Mouse (Mus musculus) naive thymus-derived CD4-positive, alpha-beta T cell, adult 2 months (primary cell): ENCODE measurements around the gene Capn11.
"Not testable (repeated sequence)": the region's sequence is repeated elsewhere in the genome, so short reads cannot be mapped to it uniquely, and the experiment has no call there.

Source experiments
- DNase-seq: peaks from one replicate; pipeline ENCODE4 v3.0.0-alpha.2; 2011; ENCODE audit warnings: low read depth

The Capn11 gene

DNA sequence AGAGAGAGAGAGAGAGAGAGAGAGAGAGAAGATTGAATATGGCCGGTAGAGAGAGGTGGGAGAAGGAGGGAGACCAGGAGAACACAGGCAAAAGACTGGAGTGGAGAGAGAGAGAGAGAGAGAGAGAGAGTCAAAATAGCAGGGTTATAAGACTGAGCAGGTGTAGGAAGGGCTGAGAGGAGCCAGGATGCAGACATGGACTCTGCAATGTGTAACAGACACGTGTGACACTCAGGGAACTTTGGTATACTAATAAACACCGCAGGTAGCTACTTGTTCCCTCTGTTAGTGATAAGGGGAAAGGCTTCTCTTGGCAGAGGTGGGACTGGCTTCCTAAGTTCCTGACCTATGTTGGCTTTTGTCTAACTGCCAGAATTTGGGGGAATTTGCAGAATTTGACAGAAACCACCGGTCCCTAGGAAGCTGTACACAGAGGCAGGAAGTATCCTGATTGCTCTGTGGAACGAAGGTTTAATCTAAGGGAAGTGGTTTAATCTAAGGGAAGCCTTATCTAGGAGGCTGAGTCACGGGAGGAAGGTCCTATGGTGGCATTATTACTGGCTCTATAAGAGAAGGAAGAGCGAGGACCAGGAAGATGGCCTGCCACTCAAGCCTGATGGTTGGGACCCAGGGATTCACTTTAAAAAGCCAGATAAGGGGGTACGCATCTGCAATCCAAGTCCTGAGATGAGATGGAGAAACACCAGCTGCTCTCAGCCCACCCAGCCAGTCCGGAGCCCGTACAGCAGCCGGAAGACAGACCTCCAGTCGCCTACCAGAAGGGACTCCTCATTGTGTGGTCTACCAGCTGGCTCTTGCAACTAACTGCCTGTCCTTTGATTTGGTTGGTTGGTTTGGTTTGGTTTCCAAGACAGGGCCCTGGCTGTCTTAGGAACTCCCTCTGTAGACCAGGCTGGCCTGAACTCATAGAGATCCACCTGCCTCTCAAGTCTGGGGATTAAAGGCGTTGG lies 30.0 kb downstream of the Capn11 start:
- DNase-seq, result no peak

DNA sequence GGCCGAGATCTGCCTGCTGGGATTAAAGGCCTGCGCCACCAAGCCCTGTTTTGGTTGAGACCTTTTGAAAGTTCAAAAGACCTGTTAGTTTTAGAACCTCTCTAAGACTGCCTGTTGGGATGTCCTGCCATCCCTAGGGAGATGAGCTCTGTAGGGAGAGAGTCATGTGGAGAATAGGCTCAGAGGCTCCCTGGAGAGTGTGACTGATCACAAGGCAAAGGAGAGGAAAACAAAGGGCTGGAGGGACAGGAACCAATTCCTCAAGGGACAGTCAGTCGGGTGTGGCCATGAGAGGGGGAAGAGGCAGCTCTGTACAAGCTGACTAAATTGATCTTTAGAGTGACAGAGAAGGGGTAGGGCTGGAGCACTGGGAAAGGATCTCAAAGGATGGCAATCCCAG lies 31.0 kb downstream of the Capn11 start:
- DNase-seq, result no peak

DNA sequence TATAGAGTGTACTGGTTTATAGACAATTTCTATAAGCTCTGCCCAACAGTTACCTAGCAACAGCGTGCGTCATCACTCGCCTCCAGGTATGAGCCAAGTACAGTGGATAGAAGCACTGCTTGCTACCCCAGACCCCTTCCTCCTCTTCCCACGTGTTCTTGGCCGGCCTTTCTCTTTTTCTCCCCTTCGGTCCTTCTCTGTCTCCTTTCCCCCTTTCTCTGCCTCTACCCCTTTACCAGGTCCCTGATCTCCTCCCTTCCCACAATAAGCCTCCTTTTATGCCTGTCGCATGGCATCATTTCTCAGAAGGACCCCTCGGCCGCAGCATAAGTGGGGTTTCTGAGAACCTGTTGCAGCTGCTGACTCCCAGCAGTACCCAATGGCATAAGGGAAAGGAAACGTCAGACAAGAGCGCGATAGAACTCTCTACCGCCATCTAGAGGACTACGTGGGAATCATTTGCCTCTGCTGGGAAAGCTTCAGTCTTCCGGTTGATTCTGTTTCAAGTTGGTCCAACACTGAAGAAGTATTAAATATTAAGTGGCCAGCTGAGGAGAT lies 32.5 kb downstream of the Capn11 start:
- peak; percentile 93 for DNase-seq

DNA sequence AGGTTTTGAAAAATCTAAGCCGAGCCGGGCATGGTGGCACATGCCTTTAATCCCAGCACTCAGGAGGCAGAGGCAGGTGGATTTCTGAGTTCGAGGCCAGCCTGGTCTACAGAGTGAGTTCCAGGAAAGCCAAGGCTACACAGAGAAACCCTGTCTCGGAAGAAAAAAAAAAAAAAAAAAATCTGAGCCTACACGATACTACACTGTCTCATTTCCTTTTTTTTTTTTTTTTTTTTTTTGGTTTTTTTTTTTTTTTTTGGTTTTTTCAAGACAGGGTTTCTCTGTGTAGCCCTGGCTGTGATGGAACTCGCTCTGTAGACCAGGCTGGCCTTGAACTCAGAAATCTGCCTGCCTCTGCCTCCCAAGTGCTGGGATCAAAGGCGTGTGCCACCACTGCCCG lies 35.7 kb downstream of the Capn11 start:
- DNase-seq, result not testable (repeated sequence)

DNA sequence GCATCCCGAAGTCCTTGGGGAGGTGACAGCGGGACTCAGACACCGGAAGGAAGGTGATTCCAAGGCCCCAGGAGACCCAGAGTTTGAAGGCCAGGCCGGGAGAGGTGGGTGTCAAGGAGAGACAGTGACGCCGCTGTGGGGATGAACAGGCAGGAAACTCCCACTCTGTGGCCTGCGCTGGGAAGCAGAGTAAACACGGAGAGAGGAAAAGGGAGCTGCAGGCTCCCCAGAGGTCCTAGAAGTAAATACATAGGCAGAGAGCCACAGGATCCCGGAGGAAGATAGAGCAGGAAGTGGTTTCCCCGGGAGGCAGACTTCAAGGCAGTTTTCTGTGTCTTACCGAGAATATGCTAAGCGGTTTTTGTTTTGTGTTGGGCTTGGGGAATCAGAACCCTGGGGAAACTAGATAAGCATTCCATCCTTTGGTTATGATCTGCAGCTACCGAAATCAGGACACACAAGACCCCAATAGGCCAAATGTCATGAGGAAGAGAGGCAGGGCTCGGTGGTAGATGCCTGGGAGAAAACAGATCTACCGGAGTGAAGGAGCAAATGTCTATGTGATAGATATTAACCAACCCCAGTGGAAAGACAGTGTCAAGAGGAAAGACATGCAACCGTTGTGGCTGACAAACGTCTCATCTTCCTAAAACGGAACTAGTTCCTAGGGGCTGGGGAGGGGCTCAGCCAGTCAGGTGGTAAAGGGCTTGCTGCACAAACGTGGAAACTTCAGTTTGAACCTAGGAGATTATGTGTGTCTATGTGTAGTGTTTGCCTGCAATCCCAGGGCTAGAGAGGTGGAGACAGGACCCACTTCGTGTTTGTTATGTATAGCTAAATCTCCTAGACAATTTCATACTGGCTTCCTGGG lies 39.5 kb downstream of the Capn11 start:
- peak; percentile 57 for DNase-seq

DNA sequence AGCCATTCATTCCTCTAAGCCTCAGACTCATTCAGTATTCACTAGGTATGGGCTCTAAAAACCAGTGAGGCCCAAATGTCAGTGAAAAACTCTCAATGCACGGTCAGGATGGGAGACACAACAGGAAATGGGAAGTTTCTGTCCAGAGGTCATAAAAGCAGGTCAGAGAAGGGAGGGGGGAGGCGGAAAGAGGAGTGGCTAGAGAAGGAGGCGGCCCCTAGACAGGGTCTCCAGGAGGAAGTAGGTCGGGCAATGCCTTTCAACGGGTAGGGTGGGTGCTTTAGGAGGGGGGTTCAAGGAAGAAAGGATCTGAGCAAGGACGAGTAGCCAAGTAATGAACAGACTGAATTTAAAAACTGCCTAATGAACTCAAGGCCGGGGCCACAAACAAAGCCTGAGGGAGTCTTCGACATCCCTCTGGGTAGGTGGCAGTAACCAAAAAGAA lies 40.2 kb downstream of the Capn11 start:
- DNase-seq, result no peak

DNA sequence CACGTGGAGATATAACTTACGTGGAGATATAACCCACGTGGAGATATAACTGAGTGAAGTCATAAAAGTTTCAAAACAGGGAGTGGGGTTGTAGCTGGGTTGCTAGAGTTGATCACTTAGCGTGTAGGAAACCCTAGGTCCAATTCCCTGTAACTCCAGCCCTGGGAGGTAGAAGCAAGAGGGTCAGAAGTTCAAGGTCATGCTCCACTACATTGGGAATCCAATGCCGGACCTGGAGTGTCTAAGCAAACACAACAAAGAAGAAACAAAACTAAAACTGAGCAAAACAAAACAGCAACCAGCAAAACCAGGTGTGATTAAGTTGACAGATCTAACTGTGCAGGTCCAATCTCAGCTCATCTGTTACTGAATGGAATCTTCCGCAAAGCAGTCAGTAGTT lies 41.5 kb downstream of the Capn11 start:
- no peak for DNase-seq

DNA sequence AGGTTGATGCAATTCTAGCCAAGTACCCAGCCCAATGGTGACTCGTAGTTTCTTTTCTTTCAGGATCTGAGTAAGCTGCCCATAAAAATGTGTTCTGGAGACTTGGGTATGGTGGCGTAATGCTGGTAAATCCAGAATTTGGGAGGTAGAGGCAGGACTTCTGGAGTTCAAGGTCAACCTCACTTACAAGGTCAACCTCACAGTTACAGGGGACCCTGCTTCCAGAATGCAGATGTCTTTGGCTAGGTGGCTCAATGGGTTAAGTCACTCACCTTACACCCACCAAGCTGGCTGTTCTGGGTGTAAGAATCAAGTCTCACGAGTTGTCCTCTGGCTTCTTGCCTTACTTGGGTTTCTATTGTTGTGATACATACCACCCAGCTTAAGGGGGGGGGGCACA lies 42.4 kb downstream of the Capn11 start:
- DNase-seq, result no peak

DNA sequence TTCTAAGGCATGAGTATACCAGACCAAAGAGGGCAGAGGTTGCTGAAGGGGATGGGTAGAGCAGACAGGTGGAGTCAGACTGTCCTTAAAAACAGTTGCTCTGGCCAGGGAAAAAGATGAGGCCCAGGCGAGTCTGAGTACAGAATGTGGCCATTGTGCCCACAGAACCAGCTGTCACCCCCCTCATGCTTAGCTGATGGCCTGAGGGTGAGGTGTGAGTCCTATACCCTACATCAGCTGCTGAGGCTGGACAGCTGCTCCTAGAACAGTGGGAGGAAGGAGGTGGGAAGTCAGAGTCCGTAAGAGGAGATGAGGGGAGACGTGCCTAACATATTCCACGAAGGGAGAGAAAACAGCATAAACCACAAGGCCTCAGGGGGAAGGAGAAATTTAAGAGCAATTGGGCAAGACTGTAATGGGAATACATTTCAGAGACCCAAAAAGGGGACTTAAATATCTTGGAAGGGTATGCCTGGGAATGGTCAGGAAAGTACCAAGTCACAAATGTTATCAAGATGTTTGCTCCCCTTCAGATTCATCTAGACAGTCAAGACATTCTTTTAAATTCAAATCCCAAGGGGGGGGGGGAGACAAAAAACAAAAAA lies 43.0 kb downstream of the Capn11 start:
- no peak for DNase-seq

DNA sequence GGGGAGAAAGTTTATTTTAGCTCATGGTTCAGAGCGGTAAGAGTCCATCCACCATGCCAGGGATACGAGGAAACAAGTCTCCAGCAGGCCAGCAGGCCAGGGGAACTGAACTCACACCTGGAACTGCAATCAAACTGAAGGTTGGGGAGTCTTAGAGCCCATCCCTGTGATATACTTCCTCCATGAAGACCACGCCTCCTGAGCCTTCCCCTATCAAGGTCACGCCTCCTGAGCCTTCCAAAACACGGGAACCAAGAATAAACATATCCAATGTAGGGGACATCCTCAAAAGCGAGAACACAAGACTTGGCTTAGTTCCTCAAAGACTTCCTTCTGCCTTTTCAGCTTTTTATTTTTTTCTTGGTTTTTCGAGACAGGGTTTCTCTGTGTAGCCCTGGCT lies 46.2 kb downstream of the Capn11 start:
- no peak for DNase-seq

DNA sequence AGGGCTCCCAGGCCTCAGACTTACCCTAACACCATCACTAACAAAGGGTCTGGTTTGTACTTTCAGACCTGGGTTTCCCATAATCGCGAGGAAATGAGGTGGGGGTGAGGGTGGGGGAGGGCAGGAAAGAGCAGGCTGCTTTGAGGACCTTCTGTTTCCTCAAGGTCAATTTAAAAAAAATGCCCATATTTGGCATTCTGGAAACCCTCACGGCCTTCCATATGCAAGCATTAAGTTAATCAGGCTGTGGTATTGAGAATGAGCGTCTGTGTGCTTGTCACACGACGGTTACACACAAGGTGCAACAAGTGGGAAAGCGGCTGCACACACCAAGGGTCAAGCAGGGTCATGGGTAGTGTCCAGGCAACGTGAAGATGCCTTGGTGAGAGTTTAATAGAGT lies 47.1 kb downstream of the Capn11 start:
- no peak for DNase-seq

DNA sequence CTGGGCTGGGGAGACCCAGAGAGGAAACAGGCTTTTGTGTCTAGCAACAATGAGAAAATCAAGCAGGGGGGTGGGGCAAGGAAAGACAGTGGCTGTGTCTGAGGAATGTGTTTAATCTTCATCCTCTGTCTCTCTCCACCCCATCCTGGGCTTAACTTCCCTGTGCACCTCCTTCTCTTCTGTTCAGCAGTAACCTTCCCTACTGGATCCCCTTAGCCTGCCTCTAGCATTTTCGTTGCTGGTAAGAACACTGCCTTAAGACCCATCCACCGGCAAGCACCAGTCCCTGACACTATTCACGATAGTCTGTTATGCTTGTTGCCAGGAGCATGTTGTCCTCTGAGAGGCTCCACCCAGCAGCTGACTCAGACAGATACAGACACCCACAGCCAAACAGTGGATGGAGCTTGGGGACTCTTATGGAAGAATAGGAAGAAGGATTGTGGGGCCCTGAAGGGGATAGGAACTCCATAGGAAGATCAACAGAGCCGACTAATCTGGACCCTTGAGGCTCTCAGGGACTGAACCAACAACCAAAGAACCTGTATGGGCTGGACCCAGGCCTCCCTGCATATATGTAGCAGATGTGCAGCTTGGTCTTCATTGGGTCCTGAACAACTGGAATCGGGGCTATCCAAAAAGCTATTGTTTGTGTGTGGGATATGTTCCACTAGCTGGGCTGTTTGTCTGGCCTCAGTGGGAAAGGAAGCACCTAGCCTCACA lies 48.8 kb downstream of the Capn11 start:
- DNase-seq, result no peak

DNA sequence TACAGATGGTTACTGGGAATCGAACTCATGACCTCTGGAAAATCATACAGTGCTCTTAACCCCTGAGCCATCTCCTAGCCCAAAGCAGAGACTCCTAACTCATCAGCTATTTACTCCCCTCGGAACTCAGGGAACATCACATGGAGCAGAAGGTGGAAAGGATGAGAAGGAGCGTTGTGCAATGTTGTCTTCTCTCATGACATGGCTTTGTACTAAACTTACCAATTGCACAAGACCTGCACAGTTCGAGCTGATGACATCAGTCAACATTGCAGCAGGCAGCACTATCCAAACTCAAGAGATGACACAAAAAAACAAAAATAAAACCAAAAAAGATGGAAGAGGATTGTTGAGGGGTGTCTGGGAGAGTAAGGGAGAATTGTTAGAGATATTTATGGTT lies 50.7 kb downstream of the Capn11 start:
- no peak for DNase-seq

DNA sequence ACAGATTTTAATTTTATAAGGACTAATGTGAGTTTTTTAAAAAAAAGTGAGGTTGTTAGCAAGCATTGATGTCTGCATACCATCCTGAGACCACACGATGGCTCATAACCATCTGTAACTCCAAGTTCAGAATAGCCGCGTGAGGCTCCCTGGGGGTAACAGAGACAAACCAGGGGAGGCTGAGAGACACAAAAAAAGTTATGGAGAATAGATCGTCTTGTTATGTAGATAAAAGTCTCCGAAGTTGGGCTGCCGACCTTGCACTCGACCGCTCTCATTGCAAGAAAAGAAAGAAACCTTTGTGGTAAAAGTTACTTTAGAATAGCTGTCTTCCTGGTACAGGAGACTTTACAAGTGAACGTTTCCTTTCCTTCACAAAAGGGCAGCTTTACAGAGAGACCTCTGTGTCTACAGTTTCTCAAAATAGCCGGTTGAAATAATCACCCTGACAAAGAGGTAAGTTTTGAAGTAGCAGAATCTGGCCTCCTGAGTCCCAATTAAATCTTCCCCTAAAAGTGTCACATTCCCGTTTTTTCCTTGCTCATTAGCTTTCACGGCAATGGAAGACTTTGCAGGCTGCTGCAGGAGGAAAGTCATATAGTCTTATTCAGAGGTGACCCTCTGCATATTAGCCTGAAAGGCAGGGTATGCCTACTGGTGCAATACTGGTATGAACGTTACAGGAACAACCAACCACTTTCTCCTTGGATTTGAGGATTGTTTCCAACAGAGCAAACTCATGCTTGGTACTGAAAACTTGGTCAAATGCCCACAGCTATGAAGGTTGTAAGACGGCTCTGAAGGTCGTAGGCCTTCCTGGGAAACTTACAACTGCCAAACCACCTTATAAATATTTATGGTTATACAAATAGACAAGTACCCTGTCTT lies 51.9 kb downstream of the Capn11 start:
- DNase-seq, result no peak

DNA sequence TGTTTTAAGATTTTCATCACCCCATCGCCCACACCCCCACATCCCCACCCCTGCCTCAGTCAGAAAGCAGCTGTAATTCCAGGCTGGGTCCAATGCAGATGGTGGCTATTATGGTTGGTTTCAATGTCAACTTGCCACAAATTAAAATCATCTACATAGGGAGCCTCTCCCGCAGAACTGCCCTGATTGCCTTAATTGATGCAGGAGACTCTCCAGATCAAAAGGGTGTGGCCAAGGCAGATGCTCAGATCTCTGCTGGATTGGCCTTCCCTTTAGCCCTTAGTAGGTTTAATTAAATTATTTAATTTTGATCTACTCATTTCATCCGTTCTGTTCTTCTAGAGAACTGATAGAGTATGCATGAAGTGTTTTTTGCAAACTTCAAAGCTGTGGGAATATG lies 56.1 kb downstream of the Capn11 start:
- DNase-seq, result no peak

DNA sequence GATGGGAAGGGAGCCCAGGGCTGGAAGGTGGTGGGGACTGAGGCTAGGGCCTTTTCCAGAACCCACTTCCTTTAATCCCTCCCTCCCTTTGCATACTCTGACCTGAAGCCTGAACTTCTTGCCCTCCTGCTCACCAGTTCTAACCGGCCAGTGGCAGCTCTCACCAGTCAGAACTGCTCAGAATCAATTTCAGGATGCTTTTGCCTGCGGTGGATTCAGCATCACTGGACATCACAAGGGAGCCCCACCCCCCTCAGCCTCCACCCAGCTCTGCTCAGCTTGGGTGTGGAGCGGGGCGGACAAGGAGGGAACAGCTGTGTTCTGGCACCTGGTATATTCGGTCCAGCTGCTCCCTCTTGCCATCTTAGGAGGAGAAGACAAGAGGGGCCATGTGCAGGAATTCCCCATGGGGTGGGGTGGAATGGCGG lies 57.2 kb downstream of the Capn11 start, which contains the start of gene Mymx:
Gene Mymx (minus strand): TSS at position 226 of the 428 bp plus-strand sequence.
- no peak for DNase-seq

DNA sequence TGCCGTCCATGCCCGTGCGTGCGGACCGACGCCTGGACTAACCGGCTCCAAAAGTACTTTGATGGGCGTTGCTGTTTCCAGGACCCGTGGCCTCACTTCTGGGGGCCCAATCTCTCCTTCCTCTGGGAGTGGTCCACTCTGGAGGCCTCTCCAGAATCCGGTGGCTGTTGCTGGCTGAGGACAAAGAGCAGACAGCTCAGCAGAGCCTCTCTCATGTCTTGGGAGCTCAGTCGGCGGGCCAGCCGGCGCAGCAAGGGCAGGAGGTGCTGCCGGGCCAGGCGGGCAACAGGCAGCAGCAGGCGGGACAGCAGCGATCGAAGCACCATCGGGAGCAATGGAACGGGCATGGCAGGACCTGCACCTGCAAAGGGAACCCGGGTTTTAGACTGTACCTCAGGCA lies 57.8 kb downstream of the Capn11 start:
- no peak for DNase-seq

DNA sequence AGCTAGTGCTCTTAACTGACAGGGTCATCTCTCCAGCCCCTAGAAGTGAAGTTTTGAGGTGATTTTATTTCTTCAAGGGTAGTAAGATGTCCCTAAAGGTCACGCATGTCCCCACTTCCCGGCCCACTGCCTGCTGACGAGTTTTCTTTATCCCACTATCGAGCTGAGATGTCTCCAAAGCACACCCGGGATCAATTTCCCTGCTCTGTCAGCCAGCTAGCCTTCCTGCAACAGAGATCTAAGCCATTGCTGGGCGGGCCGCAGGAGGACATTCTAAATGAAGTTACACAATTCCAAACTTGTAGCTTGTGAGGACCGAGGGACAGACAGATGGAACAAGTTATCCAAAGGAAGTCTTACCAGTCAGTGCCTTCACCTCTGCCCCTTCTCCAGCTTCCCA lies 58.9 kb downstream of the Capn11 start:
- no peak for DNase-seq

DNA sequence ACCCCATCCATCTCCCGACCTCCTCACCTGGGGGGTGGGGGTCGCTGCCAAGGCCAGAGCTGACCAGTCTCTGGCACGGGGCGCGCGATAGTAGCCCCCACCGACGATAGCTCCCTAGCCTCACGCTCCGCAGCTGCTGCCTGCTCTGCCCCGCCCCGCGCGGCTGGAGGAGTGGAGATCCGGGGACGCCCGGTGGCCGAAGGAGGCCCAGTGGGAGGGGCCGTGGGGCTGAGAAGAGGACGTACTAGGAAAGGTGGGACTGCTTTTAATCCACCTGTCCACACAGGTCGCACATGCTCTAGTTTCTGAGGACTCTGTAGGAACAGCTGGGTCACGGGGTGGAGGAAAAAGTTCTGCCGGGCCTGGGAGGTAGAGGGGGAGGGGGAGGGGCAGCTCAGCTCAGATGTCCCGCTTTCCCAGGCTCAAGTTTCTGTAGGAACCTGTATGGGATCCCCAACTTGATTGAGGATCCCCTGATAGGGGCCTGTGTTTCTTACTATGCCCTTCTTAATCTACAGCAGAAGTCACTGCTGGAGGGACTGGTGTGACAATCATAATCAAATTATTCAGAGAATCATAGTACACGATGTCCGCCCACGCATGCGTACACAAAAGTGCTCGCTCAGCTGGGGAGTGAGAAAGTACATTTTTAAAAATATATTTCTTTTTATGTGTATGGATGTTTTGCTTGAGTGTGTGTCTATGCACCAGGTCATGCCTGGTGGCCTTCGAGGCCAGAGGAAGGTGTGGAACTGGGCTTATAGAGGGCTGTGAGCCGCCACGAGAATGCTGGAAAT lies 59.5 kb downstream of the Capn11 start, which contains the start of gene Slc29a1:
Gene Slc29a1 (minus strand): TSS at position 161 of the 797 bp plus-strand sequence.
- DNase-seq, result no peak
